Mouse (Mus musculus): ENCODE data around the gene Zfp628.

GRCm38 (mm10) chr7:4915007-4915665 is at the start of gene Zfp628:
- TF ChIP-seq MYC (IDR thresholded peaks at IDR 0.05; ENCODE audit: low read depth, low read length): 0 out of 2 replicates have a peak, but pooled peaks have one; percentile 35
- TF ChIP-seq MAZ (IDR thresholded peaks at IDR 0.05; ENCODE audit: low read depth, low read length): no peak
- TF ChIP-seq EP300 (IDR thresholded peaks at IDR 0.05; ENCODE audit: low read depth in 1 of 2, low read length in 2 of 2): no peak
- TF ChIP-seq POLR2A (IDR thresholded peaks at IDR 0.05; ENCODE audit: control insufficient read depth in 1 of 2, insufficient read depth in 1 of 2, low read depth in 1 of 2, low read length in 2 of 2, poor library complexity in 1 of 2): peak; percentile 70 to 86; a peak in 3 of 4 replicates
- TF ChIP-seq CTCF (IDR thresholded peaks at IDR 0.05 in 2 of 3, conservative IDR thresholded peaks at IDR 0.05 in 1 of 3; ENCODE audit: control insufficient read depth in 1 of 3, insufficient read depth in 1 of 3, low read depth in 2 of 3, low read length in 3 of 3, poor library complexity in 1 of 3, severe bottlenecking in 1 of 3): no peak
- peak; percentile 87; the same call in 1 of the 2 replicates for TF ChIP-seq SIN3A (IDR thresholded peaks at IDR 0.05; ENCODE audit: low read length)
- peak; percentile 80 for TF ChIP-seq HCFC1 (IDR thresholded peaks at IDR 0.05; ENCODE audit: low read depth, low read length)
- TF ChIP-seq RCOR1 (IDR thresholded peaks at IDR 0.05; ENCODE audit: low read depth, low read length): no peak
- TF ChIP-seq TCF12 (IDR thresholded peaks at IDR 0.05; ENCODE audit: low read depth, low read length): peak; percentile 37; the same call in 1 of the 2 replicates
- TF ChIP-seq UBTF (IDR thresholded peaks at IDR 0.05; ENCODE audit: borderline replicate concordance, insufficient read depth, low read depth, low read length): no peak
- TF ChIP-seq USF2 (IDR thresholded peaks at IDR 0.05; ENCODE audit: borderline replicate concordance in 1 of 2, insufficient read depth in 1 of 2, low read depth in 1 of 2, low read length in 2 of 2): no peak
- no peak for TF ChIP-seq MAFK (IDR thresholded peaks at IDR 0.05; ENCODE audit: borderline replicate concordance, low read depth, low read length)
- TF ChIP-seq MXI1 (IDR thresholded peaks at IDR 0.05; ENCODE audit: low read depth, low read length): no peak
- 0 out of 2 replicates have a peak, but pooled peaks have one; percentile 6 for TF ChIP-seq USF1 (IDR thresholded peaks at IDR 0.05; ENCODE audit: low read depth, low read length)

All from MEL (cell line).